Mouse (Mus musculus) stomach, embryonic 15.5 days (tissue): ENCODE results near the gene Nek8. TPM values are rescaled to one million over a fixed set of nuclear protein-coding genes. Genes with fewer than 3 reads are reported as not detected.

Experiments
- ATAC-seq: fragments of 200-750 bp; cut with Nextera tagmentation; 2 replicates; pipeline ENCODE4 v1.8.0; 2017; ENCODE audit warnings: low read depth, moderate number of reproducible peaks, moderate TSS enrichment; ENCODE audit not compliant: insufficient read depth, low FRiP score
- H3K27ac ChIP-seq: fragments of 300-500 bp; sonication (generic); 2 replicates; pipeline ENCODE4 v1.5.1; 2015; ENCODE audit warnings: mild to moderate bottlenecking, inconsistent platforms
- H3K27me3 ChIP-seq: fragments of 300-500 bp; sonication (generic); replicated peaks from 2 replicates; pipeline ENCODE4 v1.6.1; 2015; ENCODE audit warnings: inconsistent platforms
- H3K36me3 ChIP-seq: fragments of 300-500 bp; sonication (generic); 2 replicates; pipeline ENCODE4 v1.6.1; 2015; ENCODE audit warnings: inconsistent platforms
- H3K4me1 ChIP-seq: fragments of 300-500 bp; sonication (generic); 2 replicates; pipeline ENCODE4 v1.6.1; 2015; ENCODE audit warnings: inconsistent platforms
- H3K4me2 ChIP-seq: fragments of 300-500 bp; sonication (generic); 2 replicates; pipeline ENCODE4 v1.6.1; 2015; ENCODE audit warnings: mild to moderate bottlenecking, inconsistent platforms
- H3K4me3 ChIP-seq: fragments of 300-500 bp; sonication (generic); replicated peaks from 2 replicates; pipeline ENCODE4 v1.5.1; 2015; ENCODE audit warnings: inconsistent platforms
- H3K9ac ChIP-seq: fragments of 300-500 bp; sonication (generic); 2 replicates; pipeline ENCODE4 v1.6.1; 2015; ENCODE audit warnings: inconsistent platforms
- H3K9me3 ChIP-seq: fragments of 300-500 bp; sonication (generic); 2 replicates; pipeline ENCODE4 v1.6.1; 2016; ENCODE audit warnings: inconsistent platforms
- WGBS: fragments of 180-500 bp; shearing (Covaris S2); methylation state at CpG from one replicate; pipeline ENCODE4 v1.1.7; 2015; 5-methylcytosine and 5-hydroxymethylcytosine counted together
- polyA plus RNA-seq: library from polyadenylated mRNA; unstranded; fragments of >200 nt; fragmentation: Nextera tagmentation; extraction: Ambion mirVana; gene quantifications from 2 replicates; pipeline ENCODE4 v1.2.1, GENCODE M21; 2015

Nek8 gene
- polyA plus RNA-seq, 1 experiment from 2014 or later, result 18.2 TPM

DNA sequence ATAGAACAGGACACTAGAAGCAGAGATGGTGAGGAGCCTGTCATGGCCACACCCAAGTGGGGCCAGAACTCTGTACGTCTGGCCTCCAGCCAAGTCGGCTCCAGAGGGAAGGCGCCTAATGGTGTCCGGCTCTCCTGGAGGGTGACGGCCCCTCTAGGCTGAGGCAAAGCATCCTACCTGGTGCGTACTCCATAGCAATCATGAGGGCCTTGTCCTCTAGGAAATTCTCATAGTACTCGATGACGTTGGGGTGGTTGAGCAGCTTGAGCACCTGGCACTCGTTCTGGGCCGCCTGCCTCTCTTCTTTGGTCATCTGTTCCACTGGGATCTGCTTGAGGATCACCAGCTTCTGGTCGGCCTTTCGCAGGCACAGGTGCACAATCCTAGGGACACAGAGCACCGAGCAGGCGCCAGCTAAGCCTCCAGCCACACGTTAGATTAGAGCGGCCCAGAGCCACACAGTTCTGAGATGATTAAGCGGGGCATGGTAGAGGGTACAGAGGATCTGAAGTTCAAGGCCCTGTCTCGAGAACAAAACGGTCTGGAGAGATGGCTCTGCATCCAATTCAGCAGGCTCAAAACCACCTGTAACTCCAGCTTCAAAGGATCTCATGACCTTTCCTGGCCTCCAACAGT is 3.6 kb downstream of the Nek8 start:
- Histone ChIP-seq H3K9ac (no peak overlapping the region), H3K9me3 (no peaks in the 10 kb centered on the region), H3K4me1 (peaks cover 28% of the 10 kb centered on the region), H3K4me2 (no peak overlapping the region), H3K27me3 (no peaks in the 10 kb centered on the region), H3K27ac (no peak overlapping the region), H3K4me3 (no peak overlapping the region), H3K36me3 (no peaks in the 10 kb centered on the region)
- ATAC-seq, result no peak
- WGBS, result 82% methylated on average over 19 of the region's 19 CpGs

- no peak for ATAC-seq
- H3K4me1 ChIP-seq, result peaks cover 23% of the 10 kb centered on the region
- no peak overlapping the region for H3K27ac ChIP-seq
- no peaks in the 10 kb centered on the region for H3K9me3 ChIP-seq
- H3K9ac ChIP-seq, result no peak overlapping the region
- H3K36me3 ChIP-seq, result no peaks in the 10 kb centered on the region
- H3K4me2 ChIP-seq, result no peak overlapping the region
- WGBS, result 82% methylated on average over 16 of the region's 16 CpGs
- no peaks in the 10 kb centered on the region for H3K27me3 ChIP-seq
- H3K4me3 ChIP-seq, result no peak overlapping the region
Observed at GRCm38 (mm10) chr11:78172034-78172747, 4.3 kb downstream of the Nek8 start.

DNA sequence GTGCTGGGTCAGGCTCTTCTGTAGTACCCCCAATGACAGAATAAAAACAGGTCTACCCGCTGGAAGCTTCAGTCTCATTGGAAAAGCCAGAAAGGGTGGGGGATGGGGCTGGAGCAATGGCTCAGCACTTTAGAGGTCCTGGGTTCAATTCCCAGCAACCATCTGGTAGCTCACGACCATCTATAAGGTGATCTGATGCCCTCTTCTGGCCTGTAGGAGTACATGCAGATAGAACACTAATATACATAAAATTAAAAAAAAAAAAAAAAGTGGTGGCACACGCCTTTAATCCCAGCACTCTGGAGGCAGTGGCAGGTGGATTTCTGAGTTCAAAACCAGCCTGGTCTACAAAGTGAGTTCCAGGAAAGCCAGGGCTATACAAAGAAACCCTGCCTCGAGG is 5.1 kb downstream of the Nek8 start:
- Histone ChIP-seq H3K4me3 (no peak overlapping the region), H3K4me2 (no peak overlapping the region), H3K36me3 (no peaks in the 10 kb centered on the region), H3K9me3 (no peaks in the 10 kb centered on the region), H3K9ac (no peak overlapping the region), H3K27me3 (no peaks in the 10 kb centered on the region), H3K27ac (no peak overlapping the region), H3K4me1 (peaks cover 25% of the 10 kb centered on the region)
- 62% methylated on average over 4 of the region's 4 CpGs for WGBS
- ATAC-seq, result no peak

DNA sequence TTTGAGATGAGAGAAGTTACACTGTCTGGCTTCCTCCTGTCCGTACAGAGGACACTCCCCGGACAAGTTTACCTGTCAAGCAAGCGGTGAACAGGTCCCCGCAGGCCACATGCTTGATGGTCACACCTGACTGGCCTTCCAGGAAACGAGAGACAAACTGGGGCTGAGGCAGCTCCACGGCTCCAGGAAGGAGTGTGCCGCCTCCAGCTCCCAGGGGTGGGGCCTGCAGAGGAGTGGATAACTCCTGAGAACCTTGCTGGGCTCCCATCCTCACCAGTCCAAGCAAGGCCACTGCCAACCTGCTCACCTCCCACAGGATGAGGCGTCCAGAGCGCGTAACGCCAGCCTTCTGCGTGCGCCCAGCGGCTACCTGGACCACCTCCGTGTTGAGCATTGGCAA is 6.2 kb downstream of the Nek8 start:
- Histone ChIP-seq H3K4me2 (no peak overlapping the region), H3K4me3 (no peak overlapping the region), H3K36me3 (no peaks in the 10 kb centered on the region), H3K4me1 (peaks cover 26% of the 10 kb centered on the region), H3K9me3 (no peaks in the 10 kb centered on the region), H3K27ac (no peak overlapping the region), H3K27me3 (no peaks in the 10 kb centered on the region), H3K9ac (no peak overlapping the region)
- WGBS, result 85% methylated on average over 15 of the region's 15 CpGs
- no peak for ATAC-seq

DNA sequence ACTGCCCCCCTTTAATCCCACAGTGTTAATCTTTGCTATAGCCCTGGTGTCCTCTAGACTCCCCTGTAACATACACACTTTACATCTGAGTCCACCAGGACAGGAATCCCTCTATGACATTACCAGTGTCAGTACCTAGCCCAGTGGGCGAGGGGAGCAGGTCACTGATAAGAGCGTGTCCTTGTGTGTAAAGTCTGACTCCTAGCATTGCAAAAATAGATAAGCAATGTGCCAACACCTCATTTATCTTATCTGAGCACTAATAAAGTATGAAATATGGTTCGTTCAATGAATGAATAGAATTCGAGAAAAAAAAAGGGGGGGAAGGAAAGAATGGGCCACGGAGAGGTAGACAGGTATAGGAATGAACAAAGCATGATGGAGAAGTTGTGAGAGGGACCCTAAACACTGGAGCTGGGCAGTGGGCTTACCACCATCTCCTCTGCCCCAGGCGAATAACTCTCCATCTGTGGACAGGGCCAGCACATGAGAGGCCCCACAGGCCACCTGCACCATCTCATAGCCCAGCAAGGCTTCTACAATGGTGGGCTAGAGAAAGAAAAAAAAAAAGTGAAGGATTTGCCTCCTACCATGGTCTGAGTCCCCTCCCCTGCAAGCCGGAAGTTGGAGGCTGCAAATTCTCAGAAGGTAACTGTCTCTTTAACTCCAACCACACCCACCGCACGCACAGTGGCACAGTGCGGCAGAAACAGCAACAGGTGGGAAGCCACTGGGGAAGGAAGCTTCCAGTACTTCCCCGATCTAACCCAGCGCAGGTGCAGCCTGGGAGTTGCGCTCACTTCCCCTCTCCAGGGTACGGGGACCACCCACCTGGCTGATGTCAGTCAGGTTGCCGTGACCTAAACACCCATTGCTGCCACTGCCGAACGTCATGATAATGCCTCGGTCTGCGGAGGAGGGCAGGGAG is 7.7 kb downstream of the Nek8 start:
- Histone ChIP-seq H3K9ac (no peak overlapping the region), H3K36me3 (no peaks in the 10 kb centered on the region), H3K27ac (peak overlapping the region; percentile 45; the same call in 1 of the 2 replicates), H3K4me2 (peak overlapping the region; percentile 42), H3K4me3 (0 out of 2 replicates have a peak overlapping the region, but pooled peaks have one; percentile 11), H3K4me1 (peaks cover 17% of the 10 kb centered on the region), H3K9me3 (no peaks in the 10 kb centered on the region), H3K27me3 (no peaks in the 10 kb centered on the region)
- WGBS, result 40% methylated on average over 19 of the region's 19 CpGs
- no peak for ATAC-seq

DNA sequence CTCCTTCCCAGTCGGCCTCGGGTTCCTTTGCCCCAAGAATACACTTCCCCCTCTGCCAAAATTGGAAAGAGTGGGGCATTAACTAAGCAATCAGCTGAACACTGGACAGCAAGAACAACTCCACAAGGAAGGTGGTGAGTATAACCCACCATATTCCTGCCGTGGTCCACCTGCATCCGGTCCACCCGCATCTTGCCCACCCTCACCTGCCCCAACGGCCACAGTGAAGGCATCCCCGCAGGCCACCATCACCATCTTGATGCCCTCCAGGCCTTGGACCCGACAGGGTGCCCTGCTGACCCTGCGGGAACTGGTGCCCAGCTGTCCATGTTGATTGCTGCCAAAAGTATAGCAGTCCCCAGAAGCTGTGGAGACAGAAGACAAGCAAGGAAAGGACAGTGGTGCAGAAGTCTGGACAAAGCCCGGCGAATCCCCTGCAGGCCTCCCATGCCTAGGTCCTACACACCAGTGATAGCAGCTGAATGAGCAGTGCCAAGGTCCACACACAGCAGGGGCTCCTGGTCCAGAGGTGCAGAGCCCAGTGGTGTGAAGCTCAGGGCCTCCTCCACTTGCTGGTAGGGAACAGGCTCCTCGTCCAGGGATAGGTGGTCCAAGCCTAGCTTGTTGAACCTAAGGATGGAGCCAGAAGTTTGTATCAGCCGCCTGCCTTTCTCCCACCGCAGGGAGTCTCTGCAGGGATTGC is 9.1 kb downstream of the Nek8 start:
- Histone ChIP-seq H3K36me3 (no peaks in the 10 kb centered on the region), H3K27ac (peak overlapping the region; percentile 96; the same call in 1 of the 2 replicates), H3K4me3 (no peak overlapping the region), H3K9ac (no peak overlapping the region), H3K4me2 (no peak overlapping the region), H3K27me3 (no peaks in the 10 kb centered on the region), H3K4me1 (peaks cover 29% of the 10 kb centered on the region), H3K9me3 (no peaks in the 10 kb centered on the region)
- no peak for ATAC-seq
- WGBS, result 90% methylated on average over 14 of the region's 14 CpGs

DNA sequence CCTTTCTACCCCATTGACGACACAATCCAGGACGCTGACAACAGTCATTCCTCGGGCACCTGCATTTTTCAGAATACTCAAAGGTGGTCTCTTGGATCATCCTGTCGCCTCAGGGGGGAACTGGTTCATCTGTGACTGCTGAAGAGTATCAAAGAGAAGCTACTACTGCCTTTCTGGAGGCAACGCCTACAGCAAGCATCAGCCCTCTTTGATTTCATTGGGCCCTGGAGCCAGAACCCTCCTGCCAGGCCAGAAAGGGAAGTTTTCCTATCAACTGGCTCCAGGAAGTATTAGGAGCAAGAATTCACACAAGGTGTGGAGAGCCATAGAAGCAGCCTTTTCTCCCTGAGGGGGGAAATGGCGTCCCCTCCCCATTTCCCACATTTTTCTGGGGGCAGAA is 9.8 kb downstream of the Nek8 start:
- 62% methylated on average over 6 of the region's 6 CpGs for WGBS
- peak overlapping the region; percentile 96 for H3K27ac ChIP-seq
- H3K36me3 ChIP-seq, result peaks cover 7% of the 10 kb centered on the region
- no peak overlapping the region for H3K9ac ChIP-seq
- H3K27me3 ChIP-seq, result no peaks in the 10 kb centered on the region
- peak overlapping the region; percentile 79 for H3K4me2 ChIP-seq
- no peak overlapping the region for H3K4me3 ChIP-seq
- H3K9me3 ChIP-seq, result no peaks in the 10 kb centered on the region
- ATAC-seq, result no peak
- H3K4me1 ChIP-seq, result peaks cover 33% of the 10 kb centered on the region

- Histone ChIP-seq H3K4me1 (peaks cover 33% of the 10 kb centered on the region), H3K27me3 (no peaks in the 10 kb centered on the region), H3K27ac (peak overlapping the region; percentile 96), H3K36me3 (peaks cover 11% of the 10 kb centered on the region), H3K9me3 (no peaks in the 10 kb centered on the region), H3K4me3 (peak overlapping the region; percentile 77), H3K4me2 (peak overlapping the region; percentile 79), H3K9ac (peak overlapping the region; percentile 36; the same call in 1 of the 2 replicates)
- no peak for ATAC-seq
- 50% methylated on average over 4 of the region's 4 CpGs for WGBS
Observed at GRCm38 (mm10) chr11:78166161-78166560, 10.3 kb downstream of the Nek8 start.

DNA sequence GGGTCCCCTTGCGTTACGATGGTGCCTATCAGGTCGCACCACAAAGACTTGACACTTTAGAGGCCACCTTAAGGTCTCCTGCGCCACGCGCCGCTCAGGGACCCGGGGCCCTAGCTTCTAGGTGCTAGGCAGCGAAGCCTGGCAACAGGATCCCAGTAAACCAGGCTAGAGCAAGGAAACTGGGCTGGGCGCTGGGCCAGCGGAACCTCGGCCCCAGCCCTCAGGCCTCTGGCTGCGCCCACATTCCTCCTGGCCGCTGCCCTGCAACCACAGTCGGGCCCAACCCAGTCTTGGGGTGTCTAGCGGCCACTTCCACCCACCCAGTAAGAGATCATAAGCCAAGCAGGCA is 10.7 kb downstream of the Nek8 start:
- under 1% methylated on average over 16 of the region's 16 CpGs for WGBS
- peak; percentile 1; the same call in 1 of the 2 replicates for ATAC-seq
- H3K9ac ChIP-seq, result peak overlapping the region; percentile 36; the same call in 1 of the 2 replicates

DNA sequence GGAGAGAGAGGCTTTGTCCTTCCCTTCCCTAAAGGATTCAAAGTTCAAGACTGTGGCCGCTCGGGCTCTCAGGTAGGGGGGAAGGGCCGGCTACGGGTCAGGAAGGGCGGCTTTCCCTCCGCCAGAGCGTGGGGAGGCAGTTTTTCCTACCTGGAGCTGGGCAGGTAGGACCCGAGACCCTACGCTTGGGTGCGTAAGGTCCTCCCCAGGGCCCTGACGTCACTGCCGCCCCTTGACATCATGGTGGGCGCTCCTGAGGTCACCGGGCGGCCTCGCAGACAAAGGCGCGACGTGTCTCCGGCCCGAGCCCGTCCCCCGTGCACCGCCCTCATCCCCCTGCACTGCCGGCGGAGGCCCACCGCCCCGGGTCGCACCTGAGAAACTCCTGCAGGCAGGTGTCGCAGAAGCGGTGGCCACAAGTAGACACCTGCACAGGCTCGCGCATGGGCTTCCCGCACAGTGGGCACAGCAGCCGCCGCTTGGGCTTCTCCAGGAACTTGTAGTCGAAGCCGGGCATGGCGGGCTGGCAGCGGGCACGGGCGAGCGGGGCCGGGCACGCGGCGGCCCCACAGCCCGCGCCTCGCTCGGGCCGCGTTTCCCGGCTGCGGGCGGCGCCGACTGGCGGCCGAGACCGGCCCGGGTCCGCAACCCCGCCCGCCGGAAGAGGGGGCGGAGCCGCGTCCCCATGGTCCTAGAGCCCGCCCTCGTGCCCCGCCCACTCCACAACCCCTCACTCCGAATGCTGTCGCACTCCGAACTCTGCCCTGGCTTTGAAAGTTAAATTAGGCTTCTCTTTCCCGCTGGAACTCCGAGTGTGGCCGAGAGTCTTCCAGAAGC is 11.3 kb downstream of the Nek8 start, which contains the start of gene Traf4:
Gene Traf4 (minus strand): TSS at position 666 of the 837 bp plus-strand sequence.
- no peaks in the 10 kb centered on the region for H3K9me3 ChIP-seq
- H3K4me2 ChIP-seq, result peak within 1 kb of the TSS; percentile 79
- under 1% methylated on average over 69 of the region's 78 CpGs for WGBS
- peaks cover 37% of the 10 kb centered on the region for H3K4me1 ChIP-seq
- H3K4me3 ChIP-seq, result peak within 1 kb of the TSS; percentile 77
- ATAC-seq, result peak; percentile 79
- H3K27ac ChIP-seq, result peak within 1 kb of the TSS; percentile 96
- H3K36me3 ChIP-seq, result peaks cover 21% of the 10 kb centered on the region
- H3K27me3 ChIP-seq, result no peaks in the 10 kb centered on the region
- H3K9ac ChIP-seq, result peak within 1 kb of the TSS; percentile 85

More for the DNA sequence above, 10.7 kb downstream of the Nek8 start:
- Histone ChIP-seq H3K4me3 (peak overlapping the region; percentile 77), H3K27me3 (no peaks in the 10 kb centered on the region), H3K27ac (peak overlapping the region; percentile 96), H3K4me1 (peaks cover 36% of the 10 kb centered on the region), H3K4me2 (peak overlapping the region; percentile 79), H3K36me3 (peaks cover 15% of the 10 kb centered on the region), H3K9me3 (no peaks in the 10 kb centered on the region)

DNA sequence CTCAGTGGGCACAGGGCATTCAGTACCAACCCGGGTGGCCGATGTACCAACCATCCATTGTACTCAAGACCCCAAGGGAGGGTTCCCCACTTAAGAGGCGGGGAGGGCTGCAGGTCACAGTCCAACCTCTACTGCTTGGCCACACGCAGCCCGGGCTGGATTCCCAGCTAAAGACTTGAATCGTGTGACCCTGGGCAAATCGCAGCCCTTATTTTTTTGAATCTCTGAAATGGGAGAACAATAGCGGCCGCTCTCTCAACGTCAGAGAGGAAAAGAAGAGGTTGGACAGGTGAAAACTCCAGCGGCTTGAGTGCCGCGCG is 11.9 kb downstream of the Nek8 start:
- H3K4me1 ChIP-seq, result peaks cover 42% of the 10 kb centered on the region
- WGBS, result under 1% methylated on average over 14 of the region's 14 CpGs

More for the DNA sequence above, 11.9 kb downstream of the Nek8 start:
- ATAC-seq, result no peak
- Histone ChIP-seq H3K4me2 (peak overlapping the region; percentile 79), H3K9ac (peak overlapping the region; percentile 85), H3K4me3 (peak overlapping the region; percentile 77), H3K9me3 (no peaks in the 10 kb centered on the region), H3K27me3 (no peaks in the 10 kb centered on the region), H3K27ac (peak overlapping the region; percentile 96), H3K36me3 (peaks cover 27% of the 10 kb centered on the region)
